Mouse (Mus musculus): Measurements from ENCODE around the gene Knop1.

GRCm38 (mm10) chr7:118796838-118797237 lies 59.2 kb downstream of the Knop1 start:
- TF ChIP-seq POLR2A (IDR thresholded peaks at IDR 0.05; ENCODE audit: low read depth, low read length): no peak
- no peak for TF ChIP-seq CTCF (IDR thresholded peaks at IDR 0.05; ENCODE audit: borderline replicate concordance, insufficient read depth, low read length)

Measured in embryonic fibroblast, embryonic 13.5 days (primary cell).